Mouse (Mus musculus) kidney, adult 2 months (tissue): ENCODE measurements at regions not wholly inside any gene's neighbourhood (a gene's known extent, or its start where the extent isn't known, plus 50 kb on each side); places are given as distances from the start of the nearest gene placed in this dataset.

Source experiments
- DNase-seq: peaks from one replicate; pipeline ENCODE4 v3.0.0; 2021
- H3K27ac ChIP-seq: fragments of 200-500 bp; 2 replicates; pipeline ENCODE4 v1.5.1; 2012; ENCODE audit warnings: low read depth, low read length, control low read depth, inconsistent platforms; ENCODE audit not compliant: insufficient read depth
- H3K27me3 ChIP-seq: fragments of 200-500 bp; replicated peaks from 2 replicates; pipeline ENCODE4 v1.6.1; 2012; ENCODE audit warnings: mild to moderate bottlenecking, moderate library complexity, low read length, inconsistent platforms; ENCODE audit not compliant: control insufficient read depth, insufficient read depth
- H3K36me3 ChIP-seq: fragments of 200-500 bp; 2 replicates; pipeline ENCODE4 v1.6.1; 2012; ENCODE audit warnings: mild to moderate bottlenecking, moderate library complexity, low read length, inconsistent platforms; ENCODE audit not compliant: control insufficient read depth, insufficient read depth
- H3K4me1 ChIP-seq: fragments of 200-500 bp; 2 replicates; pipeline ENCODE4 v1.6.1; 2011; ENCODE audit warnings: low read length; ENCODE audit not compliant: control insufficient read depth, insufficient read depth
- H3K4me3 ChIP-seq: fragments of 200-500 bp; 2 replicates; pipeline ENCODE4 v1.5.1; 2011; ENCODE audit warnings: mild to moderate bottlenecking, low read depth, low read length, control low read depth; ENCODE audit not compliant: insufficient read depth
- CTCF ChIP-seq: fragments of 200-500 bp; conservative IDR thresholded peaks from 2 replicates; pipeline ENCODE4 v1.5.1; 2011; ENCODE audit warnings: low read depth, mild to moderate bottlenecking, control low read depth, low read length, moderate library complexity, mixed read lengths; ENCODE audit not compliant: insufficient read depth, insufficient read length
- POLR2A ChIP-seq: fragments of 200-500 bp; IDR thresholded peaks from one replicate; pipeline ENCODE4 v1.6.1; 2011; ENCODE audit warnings: low read depth, low read length, control low read depth
- WGBS: fragments of 180-500 bp; shearing (Covaris S2); methylation state at CpG from one replicate; pipeline ENCODE4 v1.1.7; 2018; 5-methylcytosine and 5-hydroxymethylcytosine counted together

DNA sequence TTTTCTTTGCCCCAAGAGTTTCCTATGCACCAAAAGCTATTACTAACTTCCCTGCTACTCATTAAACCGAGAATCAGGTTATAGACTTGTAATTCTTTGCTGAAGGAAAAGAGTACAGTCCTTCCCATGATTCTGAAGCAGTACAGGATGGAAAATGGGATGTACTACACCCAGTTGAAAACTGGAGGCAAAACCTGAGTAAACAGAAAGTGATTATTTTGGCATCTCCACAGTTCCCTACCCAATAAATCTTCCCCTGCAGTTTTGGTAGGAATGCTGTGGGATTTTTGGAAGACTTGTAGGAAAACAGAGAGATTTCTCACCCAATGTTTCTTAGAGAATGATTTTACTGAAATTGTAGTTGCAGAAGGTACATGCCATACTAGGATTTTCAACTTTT lies 268.5 kb downstream of the Dio2 start:
- TF ChIP-seq POLR2A (no peak), CTCF (no peak)
- no peaks in the 10 kb centered on the region for H3K36me3 ChIP-seq
- no peaks in the 10 kb centered on the region for H3K4me1 ChIP-seq
- no peak overlapping the region for H3K27ac ChIP-seq
- H3K4me3 ChIP-seq, result no peak overlapping the region
- 41% methylated on average over 1 of the region's 1 CpGs for WGBS
- DNase-seq, result no peak
- no peaks in the 10 kb centered on the region for H3K27me3 ChIP-seq

GRCm38 (mm10) chr12:90460121-90460520 lies 278.1 kb downstream of the Dio2 start:
- no peaks in the 10 kb centered on the region for H3K27me3 ChIP-seq
- no peak for DNase-seq
- WGBS, result 71% methylated on average over 2 of the region's 2 CpGs
- no peak overlapping the region for H3K27ac ChIP-seq
- H3K4me3 ChIP-seq, result no peak overlapping the region
- TF ChIP-seq CTCF (no peak), POLR2A (no peak)
- no peaks in the 10 kb centered on the region for H3K4me1 ChIP-seq
- H3K36me3 ChIP-seq, result no peaks in the 10 kb centered on the region

DNA sequence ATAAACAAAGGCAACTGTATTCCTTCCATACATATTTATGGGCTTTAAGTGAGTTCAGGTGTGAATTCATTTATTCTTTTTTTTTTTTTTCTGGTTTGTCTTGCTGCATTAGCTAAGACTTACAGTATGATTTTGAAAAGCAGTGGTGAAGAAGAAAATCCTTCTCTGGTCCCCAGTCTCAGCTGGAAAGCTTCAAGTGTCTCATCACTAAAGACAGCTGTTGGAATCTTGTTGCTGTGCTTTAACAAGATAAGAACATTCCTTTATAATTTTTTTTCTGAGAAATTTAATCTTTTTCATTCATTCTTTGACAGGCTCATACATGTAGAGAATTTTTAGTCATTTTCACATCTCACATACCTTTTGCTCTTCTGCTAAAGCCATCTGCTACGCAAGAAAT lies 297.6 kb downstream of the Dio2 start:
- WGBS, result 78% methylated on average over 1 of the region's 1 CpGs
- Histone ChIP-seq H3K4me3 (no peak overlapping the region), H3K27me3 (no peaks in the 10 kb centered on the region), H3K36me3 (no peaks in the 10 kb centered on the region), H3K4me1 (no peaks in the 10 kb centered on the region), H3K27ac (no peak overlapping the region)
- TF ChIP-seq CTCF (no peak), POLR2A (no peak)
- no peak for DNase-seq

- TF ChIP-seq CTCF (no peak), POLR2A (no peak)
- no peaks in the 10 kb centered on the region for H3K36me3 ChIP-seq
- WGBS, result 76% methylated on average over 8 of the region's 8 CpGs
- H3K27me3 ChIP-seq, result no peaks in the 10 kb centered on the region
- H3K4me3 ChIP-seq, result no peak overlapping the region
- H3K4me1 ChIP-seq, result no peaks in the 10 kb centered on the region
- no peak for DNase-seq
- no peak overlapping the region for H3K27ac ChIP-seq
Observed at GRCm38 (mm10) chr12:90425276-90426063, 312.8 kb downstream of the Dio2 start.

GRCm38 (mm10) chr12:90417590-90418221 lies 320.5 kb downstream of the Dio2 start:
- no peak for TF ChIP-seq POLR2A
- no peak overlapping the region; the same call in 1 of the 2 replicates for H3K27ac ChIP-seq
- H3K4me3 ChIP-seq, result no peak overlapping the region
- WGBS, result 13% methylated on average over 2 of the region's 2 CpGs
- no peaks in the 10 kb centered on the region for H3K4me1 ChIP-seq
- no peaks in the 10 kb centered on the region for H3K27me3 ChIP-seq
- no peaks in the 10 kb centered on the region for H3K36me3 ChIP-seq
- DNase-seq, result peak; percentile 67

- no peak for DNase-seq
Observed at GRCm38 (mm10) chr12:90408716-90409115, 329.5 kb downstream of the Dio2 start.

GRCm38 (mm10) chr12:90398564-90398963 lies 339.7 kb downstream of the Dio2 start:
- Histone ChIP-seq H3K27ac (no peak overlapping the region), H3K4me1 (no peaks in the 10 kb centered on the region), H3K36me3 (no peaks in the 10 kb centered on the region), H3K27me3 (no peaks in the 10 kb centered on the region), H3K4me3 (no peak overlapping the region)
- no peak for TF ChIP-seq POLR2A
- no peak for TF ChIP-seq CTCF
- WGBS, result 78% methylated on average over 5 of the region's 5 CpGs
- DNase-seq, result peak; percentile 22

More at GRCm38 (mm10) chr12:90408716-90409115, 329.5 kb downstream of the Dio2 start:
- Histone ChIP-seq H3K4me1 (no peaks in the 10 kb centered on the region), H3K27me3 (no peaks in the 10 kb centered on the region), H3K4me3 (no peak overlapping the region), H3K36me3 (no peaks in the 10 kb centered on the region), H3K27ac (no peak overlapping the region)
- TF ChIP-seq POLR2A, result no peak
- no peak for TF ChIP-seq CTCF
- 27% methylated on average over 3 of the region's 3 CpGs for WGBS
